Mouse (Mus musculus): ENCODE measurements around the gene Rabgap1l.

- no peak for TF ChIP-seq POLR2A (IDR thresholded peaks at IDR 0.05; ENCODE audit: control insufficient read depth, extremely low read depth, insufficient read depth, low read length, poor library complexity)
- TF ChIP-seq CTCF (IDR thresholded peaks at IDR 0.05; ENCODE audit: borderline replicate concordance, control insufficient read depth, extremely low read depth, insufficient read depth, low read length, poor library complexity): no peak
Measured at GRCm38 (mm10) chr1:160237981-160238380, 555.0 kb downstream of the Rabgap1l start.

Measured in thymus, adult 2 months (tissue).